Mouse (Mus musculus) midbrain, embryonic 14.5 days (tissue): Measurements from ENCODE around the gene Casz1. TPM values are rescaled to one million over a fixed set of nuclear protein-coding genes. Genes with fewer than 3 reads are reported as not detected.

Source experiments
- ATAC-seq: fragments of 200-750 bp; cut with Nextera tagmentation; 2 replicates; pipeline ENCODE4 v1.8.0; 2017; ENCODE audit warnings: moderate number of reproducible peaks, moderate library complexity; ENCODE audit not compliant: low FRiP score, low TSS enrichment
- DNase-seq: peaks from one replicate; pipeline ENCODE4 v3.0.0-alpha.2; 2015
- H3K27ac ChIP-seq: fragments of 300-500 bp; sonication (generic); replicated peaks from 2 replicates; pipeline ENCODE4 v1.5.1; 2014; ENCODE audit warnings: mild to moderate bottlenecking, low read depth, low read length, moderate library complexity
- H3K27me3 ChIP-seq: fragments of 300-500 bp; sonication (generic); 2 replicates; pipeline ENCODE4 v1.6.1; 2014; ENCODE audit warnings: low read length, control low read depth, mixed read lengths; ENCODE audit not compliant: control insufficient read depth, insufficient read depth
- H3K36me3 ChIP-seq: fragments of 300-500 bp; sonication (generic); 2 replicates; pipeline ENCODE4 v1.6.1; 2014; ENCODE audit warnings: low read length, control low read depth; ENCODE audit not compliant: control insufficient read depth, insufficient read depth
- H3K4me1 ChIP-seq: fragments of 300-500 bp; sonication (generic); 2 replicates; pipeline ENCODE4 v1.6.1; 2014; ENCODE audit warnings: mild to moderate bottlenecking, antibody characterized with exemption, low read length, control low read depth; ENCODE audit not compliant: control insufficient read depth, insufficient read depth
- H3K4me2 ChIP-seq: fragments of 300-500 bp; sonication (generic); 2 replicates; pipeline ENCODE4 v1.6.1; 2014; ENCODE audit warnings: mild to moderate bottlenecking, low read length, moderate library complexity
- H3K4me3 ChIP-seq: fragments of 300-500 bp; sonication (generic); replicated peaks from 2 replicates; pipeline ENCODE4 v1.5.1; 2014; ENCODE audit warnings: low read depth, low read length
- H3K9ac ChIP-seq: fragments of 300-500 bp; sonication (generic); replicated peaks from 2 replicates; pipeline ENCODE4 v1.6.1; 2014; ENCODE audit warnings: mild to moderate bottlenecking, low read length, moderate library complexity
- H3K9me3 ChIP-seq: fragments of 300-500 bp; sonication (generic); 2 replicates; pipeline ENCODE4 v1.6.1; 2016; ENCODE audit warnings: low read length, control low read depth, mixed read lengths; ENCODE audit not compliant: control insufficient read depth
- WGBS: fragments of 180-500 bp; shearing (Covaris S2); extraction: QIAGEN DNeasy Blood & Tissue Kit; methylation state at CpG from one replicate; pipeline ENCODE4 v1.1.7; 2014; 5-methylcytosine and 5-hydroxymethylcytosine counted together
- polyA plus RNA-seq: library from polyadenylated mRNA; unstranded; fragments of >200 nt; fragmentation: Nextera tagmentation; extraction: Ambion mirVana; gene quantifications from 2 replicates; pipeline ENCODE4 v1.2.1, GENCODE M21; 2014

Casz1 gene
- polyA plus RNA-seq, 1 experiment from 2014 or later, result 3.1 TPM

DNA sequence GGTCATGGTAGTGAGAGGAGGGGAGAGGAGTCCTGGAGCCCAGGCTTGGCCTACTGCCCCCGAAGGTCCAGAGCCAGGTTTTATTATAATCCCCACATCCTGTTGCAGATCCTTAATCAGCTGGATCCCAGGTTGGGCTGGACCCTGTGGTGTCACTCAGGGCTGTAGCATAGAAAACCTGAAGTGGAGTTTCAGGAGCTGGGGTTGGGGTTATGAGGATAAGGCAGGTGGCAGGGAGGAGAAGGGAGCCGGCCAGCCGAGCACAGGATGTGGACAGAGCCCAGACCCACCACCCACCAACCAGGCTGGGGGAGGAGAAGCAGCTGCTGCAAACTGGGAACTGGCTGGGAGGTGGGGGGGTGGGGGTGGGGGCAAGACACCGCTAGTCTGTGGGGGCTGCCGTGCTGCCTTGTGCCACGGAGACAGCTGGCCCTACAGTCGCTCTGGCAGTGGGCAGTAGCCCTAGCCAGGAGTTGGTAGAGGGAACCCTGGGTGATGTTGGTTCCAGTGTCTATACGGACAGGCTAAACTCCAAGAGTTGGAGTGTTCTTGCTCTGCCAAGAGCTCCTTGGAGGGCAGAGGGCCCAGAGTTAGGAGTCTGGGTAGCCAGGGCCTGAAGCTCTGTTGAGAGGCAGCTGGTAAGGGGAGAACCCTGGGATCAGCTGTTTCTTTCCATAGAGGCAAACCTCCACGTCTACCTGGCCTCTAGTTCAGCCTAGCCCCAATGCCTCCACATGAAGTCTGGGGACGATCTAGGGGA lies 110.8 kb downstream of the Casz1 start:
- peak overlapping the region; percentile 8 for H3K27ac ChIP-seq
- WGBS, result 29% methylated on average over 10 of the region's 10 CpGs

DNA sequence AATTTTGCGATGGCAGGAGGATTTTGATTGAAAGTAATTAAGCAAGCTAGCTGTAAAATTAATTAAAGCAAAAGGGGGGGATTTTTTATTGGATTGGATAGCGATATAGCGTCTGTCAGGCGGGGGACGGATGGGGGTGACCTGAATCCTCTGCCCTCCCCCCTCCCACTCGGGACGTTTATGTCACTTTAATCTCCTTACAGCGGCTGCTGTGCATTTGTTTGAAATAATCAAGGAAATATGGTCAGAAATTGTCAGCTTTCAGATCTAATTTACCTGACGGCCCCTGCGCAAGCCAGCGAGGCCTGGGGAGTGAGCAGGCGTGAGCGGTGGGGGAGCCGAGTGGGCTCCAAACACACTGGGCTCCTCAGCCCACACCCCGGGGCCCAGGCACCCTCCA lies 111.6 kb downstream of the Casz1 start:
- DNase-seq, result no peak
- no peak for ATAC-seq
- peaks cover 27% of the 10 kb centered on the region for H3K27me3 ChIP-seq
- no peak overlapping the region for H3K4me2 ChIP-seq
- H3K4me1 ChIP-seq, result peaks cover 28% of the 10 kb centered on the region; the same call in 1 of the 2 replicates
- H3K9me3 ChIP-seq, result no peaks in the 10 kb centered on the region
- H3K36me3 ChIP-seq, result no peaks in the 10 kb centered on the region
- H3K9ac ChIP-seq, result no peak overlapping the region; the same call in 1 of the 2 replicates
- WGBS, result 61% methylated on average over 15 of the region's 15 CpGs
- 0 out of 2 replicates have a peak overlapping the region, but pooled peaks have one; percentile 10 for H3K27ac ChIP-seq
- no peak overlapping the region for H3K4me3 ChIP-seq

More for the DNA sequence above, 110.8 kb downstream of the Casz1 start:
- Histone ChIP-seq H3K4me1 (peaks cover 24% of the 10 kb centered on the region; the same call in 1 of the 2 replicates), H3K4me3 (no peak overlapping the region), H3K4me2 (peak overlapping the region; percentile 19; the same call in 1 of the 2 replicates), H3K9me3 (no peaks in the 10 kb centered on the region), H3K36me3 (no peaks in the 10 kb centered on the region), H3K27me3 (peaks cover 21% of the 10 kb centered on the region), H3K9ac (no peak overlapping the region)
- peak; percentile 88 for DNase-seq
- peak; percentile 72 for ATAC-seq

DNA sequence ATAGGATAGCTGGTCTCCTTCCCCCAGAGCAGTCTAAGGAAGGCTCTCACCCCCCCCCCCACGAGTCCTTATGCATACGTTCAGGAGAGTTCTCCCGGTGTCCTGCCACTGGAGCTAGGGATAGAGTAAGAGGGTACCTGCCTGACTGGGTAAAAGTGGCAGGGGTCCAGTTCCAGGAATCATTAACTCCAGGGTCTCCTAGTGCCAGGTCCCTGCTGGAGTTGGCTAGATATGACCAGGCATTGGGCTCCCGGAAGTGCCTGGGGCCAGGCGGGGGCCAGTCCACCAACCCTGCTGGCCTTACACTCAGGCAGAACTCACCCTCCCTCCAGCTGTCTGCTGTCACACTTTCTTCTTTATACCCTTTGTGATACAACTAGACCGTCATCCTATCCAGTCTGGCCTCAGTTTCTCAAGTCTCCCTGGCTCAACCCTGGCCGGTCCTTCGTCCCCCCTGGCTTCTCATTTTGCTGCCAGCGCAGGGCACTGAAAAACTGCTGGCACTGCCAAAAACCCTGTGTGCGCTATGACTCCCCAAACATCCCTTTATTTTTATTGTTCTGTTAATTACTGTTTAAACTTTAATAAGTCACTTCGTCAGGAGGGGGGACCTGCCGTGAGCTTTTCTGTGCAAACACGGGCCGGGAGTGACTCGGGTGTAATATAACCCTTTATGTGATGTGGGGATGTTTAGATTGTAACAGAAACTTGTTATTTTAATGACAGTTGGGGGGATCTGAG lies 114.6 kb downstream of the Casz1 start:
- H3K27ac ChIP-seq, result no peak overlapping the region
- no peaks in the 10 kb centered on the region for H3K9me3 ChIP-seq
- H3K4me3 ChIP-seq, result no peak overlapping the region
- no peak overlapping the region for H3K4me2 ChIP-seq
- DNase-seq (no peak), ATAC-seq (no peak)
- peaks cover 39% of the 10 kb centered on the region for H3K4me1 ChIP-seq
- H3K27me3 ChIP-seq, result peaks cover 37% of the 10 kb centered on the region
- H3K36me3 ChIP-seq, result no peaks in the 10 kb centered on the region
- H3K9ac ChIP-seq, result no peak overlapping the region
- WGBS, result 71% methylated on average over 15 of the region's 15 CpGs

DNA sequence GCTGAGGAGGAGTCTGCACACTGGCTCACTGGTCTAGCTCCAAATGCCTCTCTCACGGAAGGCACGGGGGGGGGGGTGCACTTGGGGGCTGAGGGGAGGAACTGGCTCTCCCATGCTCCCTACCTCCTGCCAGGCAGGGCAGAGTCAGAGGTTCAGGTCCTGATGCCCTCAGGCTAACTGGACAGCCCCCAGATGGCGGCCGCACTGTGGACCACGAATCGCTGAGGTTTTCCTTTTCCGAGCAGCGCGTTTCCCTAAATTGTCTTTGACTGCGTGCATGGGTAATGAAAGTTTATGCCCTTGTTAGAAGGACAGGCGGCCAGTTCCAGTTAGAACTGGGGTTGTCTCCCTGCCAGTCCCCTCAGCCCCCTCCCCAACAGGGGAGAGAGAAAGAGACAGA lies 116.4 kb downstream of the Casz1 start:
- Histone ChIP-seq H3K36me3 (no peaks in the 10 kb centered on the region), H3K4me2 (no peak overlapping the region), H3K27me3 (peaks cover 54% of the 10 kb centered on the region), H3K27ac (no peak overlapping the region), H3K4me3 (no peak overlapping the region), H3K4me1 (peaks cover 39% of the 10 kb centered on the region), H3K9me3 (no peaks in the 10 kb centered on the region), H3K9ac (no peak overlapping the region)
- DNase-seq (no peak), ATAC-seq (no peak)
- 54% methylated on average over 11 of the region's 11 CpGs for WGBS

DNA sequence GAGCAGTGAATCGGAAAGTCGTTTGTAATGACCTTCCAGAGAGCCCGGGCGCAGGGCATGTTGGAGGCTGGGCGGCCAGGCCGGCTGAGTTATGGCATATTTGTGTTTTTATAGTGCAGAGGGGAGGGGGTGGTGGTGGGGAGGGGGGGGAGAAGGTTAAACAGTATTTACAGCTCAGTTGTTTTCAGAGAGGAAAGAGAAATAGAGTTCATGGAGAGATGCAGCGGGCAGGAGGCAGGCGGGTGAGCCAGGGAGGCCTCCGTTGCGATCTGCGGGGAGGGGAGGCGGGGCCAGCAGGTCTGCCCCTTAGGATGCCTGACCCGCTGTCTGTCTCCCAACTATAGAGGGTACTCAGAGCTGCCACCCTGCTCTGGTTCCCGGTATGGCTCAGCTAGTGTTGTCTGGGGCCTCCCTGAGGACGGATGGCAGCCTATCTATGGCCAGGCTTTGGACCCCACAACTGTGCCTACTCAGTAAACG lies 118.0 kb downstream of the Casz1 start:
- H3K27ac ChIP-seq, result 0 out of 2 replicates have a peak overlapping the region, but pooled peaks have one; percentile 22

DNA sequence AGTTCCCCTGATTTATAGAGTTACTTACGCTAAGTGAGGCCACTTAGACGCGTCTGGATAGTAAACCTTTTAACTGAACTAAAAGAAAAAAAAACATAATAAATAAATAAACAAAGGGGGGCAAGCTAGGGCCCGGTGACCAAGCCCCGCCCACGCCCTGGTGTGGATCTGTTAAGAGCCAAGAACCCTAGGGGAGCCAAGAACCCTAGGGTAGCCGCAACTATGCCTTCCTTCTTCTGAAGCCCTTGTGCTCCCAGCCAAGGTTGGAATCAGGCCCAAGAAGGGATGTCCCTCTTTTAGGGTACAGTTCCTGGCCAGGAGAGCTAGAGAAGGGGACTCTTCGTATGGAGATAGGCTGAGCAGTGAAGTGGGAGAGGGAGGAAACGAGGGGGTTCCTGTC lies 119.2 kb downstream of the Casz1 start:
- no peak overlapping the region for H3K4me2 ChIP-seq
- WGBS, result 84% methylated on average over 9 of the region's 9 CpGs
- H3K4me3 ChIP-seq, result no peak overlapping the region
- no peak overlapping the region for H3K9ac ChIP-seq
- H3K36me3 ChIP-seq, result no peaks in the 10 kb centered on the region
- no peak overlapping the region for H3K27ac ChIP-seq
- no peak for ATAC-seq
- no peaks in the 10 kb centered on the region for H3K9me3 ChIP-seq
- H3K27me3 ChIP-seq, result peaks cover 48% of the 10 kb centered on the region
- DNase-seq, result no peak
- H3K4me1 ChIP-seq, result peaks cover 46% of the 10 kb centered on the region

More for the DNA sequence above, 118.0 kb downstream of the Casz1 start:
- peaks cover 46% of the 10 kb centered on the region for H3K4me1 ChIP-seq
- 7% methylated on average over 16 of the region's 16 CpGs for WGBS
- H3K36me3 ChIP-seq, result no peaks in the 10 kb centered on the region
- ATAC-seq (no peak), DNase-seq (no peak)
- H3K9me3 ChIP-seq, result no peaks in the 10 kb centered on the region
- peaks cover 57% of the 10 kb centered on the region for H3K27me3 ChIP-seq
- H3K4me3 ChIP-seq, result no peak overlapping the region
- H3K9ac ChIP-seq, result no peak overlapping the region; the same call in 1 of the 2 replicates
- peak overlapping the region; percentile 42 for H3K4me2 ChIP-seq

DNA sequence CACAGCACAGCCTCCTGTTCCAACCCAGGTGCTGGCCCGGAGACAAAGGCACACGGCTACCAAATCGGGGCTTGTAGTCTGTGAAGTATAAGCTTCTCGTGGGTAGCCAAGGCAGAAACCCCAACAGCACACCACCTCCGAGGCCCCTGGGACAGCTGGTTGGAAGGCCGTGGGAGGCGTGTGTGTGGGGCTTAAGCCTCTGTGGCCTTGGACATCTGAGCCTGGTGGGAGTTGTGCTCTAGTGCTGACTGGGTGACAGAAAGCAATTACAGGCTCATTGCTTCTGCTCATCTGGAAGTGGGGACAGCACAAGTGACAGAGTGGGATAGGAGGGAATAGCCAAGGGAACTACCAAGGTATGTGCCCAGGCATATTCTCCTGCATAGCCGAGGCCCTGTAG lies 119.7 kb downstream of the Casz1 start:
- Histone ChIP-seq H3K4me1 (peaks cover 46% of the 10 kb centered on the region), H3K4me3 (no peak overlapping the region), H3K4me2 (no peak overlapping the region), H3K9ac (no peak overlapping the region), H3K27me3 (peaks cover 48% of the 10 kb centered on the region), H3K9me3 (no peaks in the 10 kb centered on the region), H3K27ac (no peak overlapping the region), H3K36me3 (no peaks in the 10 kb centered on the region)
- no peak for ATAC-seq
- WGBS, result 60% methylated on average over 8 of the region's 8 CpGs
- no peak for DNase-seq

DNA sequence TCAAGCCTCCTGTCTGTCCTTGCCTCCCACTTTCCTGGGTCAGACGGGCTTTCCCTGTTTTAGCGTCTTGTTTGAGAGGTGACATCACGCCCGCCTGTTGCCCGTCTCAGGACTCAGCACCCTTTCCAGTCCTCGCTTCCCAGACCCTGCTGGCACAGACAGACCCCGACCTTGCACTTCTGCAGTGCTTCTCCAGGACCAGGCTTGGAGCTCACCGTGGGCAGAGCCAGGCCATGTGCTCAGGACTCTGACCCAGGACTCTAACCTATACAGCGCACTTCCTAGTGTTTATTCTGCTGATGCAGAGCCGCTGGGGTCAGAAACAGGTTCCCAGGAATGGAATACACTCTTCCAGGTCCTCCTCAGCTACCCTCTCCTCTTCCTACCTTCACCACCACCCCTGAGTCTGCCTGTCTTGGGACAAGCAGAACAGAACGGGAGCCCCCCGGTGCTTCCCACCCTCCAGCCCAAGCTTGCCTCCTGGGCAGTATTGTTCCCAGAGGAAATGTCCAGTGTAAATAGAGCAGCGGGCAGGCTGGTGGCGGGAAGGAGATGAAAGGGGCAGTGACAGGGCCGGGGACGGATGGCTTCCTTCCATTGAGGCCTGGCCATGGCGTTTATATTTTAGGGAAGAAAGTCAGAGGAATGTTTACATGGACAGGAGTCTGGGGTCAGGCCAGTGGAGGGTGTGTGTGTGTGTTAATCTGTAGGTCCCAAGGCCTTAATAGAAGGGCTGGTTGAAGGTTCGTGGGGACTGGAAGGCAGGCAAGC lies 121.5 kb downstream of the Casz1 start:
- Histone ChIP-seq H3K4me3 (no peak overlapping the region), H3K27me3 (peaks cover 39% of the 10 kb centered on the region), H3K4me1 (peaks cover 42% of the 10 kb centered on the region), H3K9ac (no peak overlapping the region), H3K27ac (0 out of 2 replicates have a peak overlapping the region, but pooled peaks have one; percentile 13), H3K4me2 (no peak overlapping the region), H3K36me3 (no peaks in the 10 kb centered on the region), H3K9me3 (no peaks in the 10 kb centered on the region)
- no peak for DNase-seq
- 21% methylated on average over 18 of the region's 18 CpGs for WGBS
- ATAC-seq, result no peak
